Mouse (Mus musculus) right cerebral cortex, postnatal 25 days (tissue): ENCODE results near the gene Dbn1.

Experiments used
- DNase-seq: peaks from one replicate; pipeline ENCODE4 v3.0.0; 2022

The Dbn1 gene

DNA sequence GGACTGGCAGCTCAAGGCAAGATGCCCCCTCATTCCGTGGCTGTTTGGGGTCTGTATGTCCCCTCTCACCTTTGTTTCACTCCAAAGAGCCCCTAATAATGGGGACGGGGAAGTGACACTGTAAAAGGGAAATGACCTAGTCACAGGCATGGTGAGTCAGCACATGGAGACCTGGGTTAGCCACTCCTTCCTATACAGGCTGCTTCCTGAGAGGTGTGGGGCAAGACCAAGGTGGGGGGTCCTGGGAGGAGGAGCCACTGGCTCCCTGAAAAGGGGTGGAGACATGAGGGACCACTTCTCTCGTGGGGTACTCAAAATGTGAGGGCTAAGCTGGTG, 22.4 kb upstream of the Dbn1 start:
- no peak for DNase-seq

DNA sequence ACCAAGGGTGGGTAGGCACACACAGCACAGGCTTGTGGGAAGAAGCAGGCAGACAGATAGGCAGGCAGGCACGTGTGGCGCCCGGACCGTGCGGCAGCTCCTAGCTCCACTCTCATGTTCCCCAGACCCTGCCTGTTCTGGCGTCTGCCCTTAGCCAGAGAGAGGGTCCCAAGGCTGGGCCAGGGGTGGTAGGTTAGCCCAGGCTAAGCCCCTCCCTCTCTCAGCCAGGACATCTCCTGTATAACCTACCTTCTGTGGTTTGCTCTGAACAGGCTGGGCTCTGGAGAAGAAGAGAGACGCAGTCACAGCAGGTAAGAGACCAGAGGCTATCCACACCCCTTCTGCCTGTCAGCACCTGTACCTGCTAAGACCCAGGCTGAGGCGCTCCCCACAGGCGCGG, 20.6 kb upstream of the Dbn1 start:
- DNase-seq = no peak

DNA sequence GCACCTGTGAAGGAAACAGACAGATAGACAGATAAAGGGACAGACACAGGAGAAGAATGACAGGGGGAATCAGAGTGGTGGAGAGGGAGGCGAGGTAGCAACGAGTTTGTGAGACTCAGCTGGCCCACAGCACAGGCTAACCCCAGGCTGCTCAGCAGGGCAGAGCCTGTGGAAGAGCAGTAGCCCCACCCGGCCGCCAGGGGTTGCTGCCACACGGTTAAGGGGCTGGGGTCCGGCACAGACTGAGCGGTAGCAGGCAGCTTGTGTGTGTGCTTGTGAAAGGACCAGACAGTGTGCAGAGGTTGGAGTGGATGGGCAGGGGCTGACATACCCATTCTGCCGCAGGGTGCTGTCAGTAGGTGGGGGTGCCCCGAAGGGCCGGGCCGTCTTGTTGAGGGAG, 20.0 kb upstream of the Dbn1 start:
- DNase-seq = no peak

DNA sequence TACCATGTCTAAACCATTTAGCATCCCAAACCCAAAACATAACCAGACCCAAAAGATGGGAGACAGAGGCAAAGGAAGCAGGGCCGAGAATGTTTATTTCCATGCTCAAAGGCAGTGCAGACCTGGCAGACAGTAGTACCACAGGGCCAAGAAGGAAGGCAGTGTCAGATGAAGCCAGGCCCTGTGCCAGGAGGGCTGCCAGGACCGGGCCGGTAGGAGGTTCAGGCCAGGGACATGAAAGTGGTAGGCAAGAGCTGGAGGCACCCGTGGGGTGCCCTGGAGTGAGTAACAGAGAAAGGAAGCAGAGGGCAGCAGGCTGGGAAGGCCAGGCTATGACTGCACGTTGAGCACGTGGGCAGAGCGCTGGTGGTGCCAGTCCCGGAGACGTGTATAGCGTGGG, 18.8 kb upstream of the Dbn1 start:
- no peak for DNase-seq

DNA sequence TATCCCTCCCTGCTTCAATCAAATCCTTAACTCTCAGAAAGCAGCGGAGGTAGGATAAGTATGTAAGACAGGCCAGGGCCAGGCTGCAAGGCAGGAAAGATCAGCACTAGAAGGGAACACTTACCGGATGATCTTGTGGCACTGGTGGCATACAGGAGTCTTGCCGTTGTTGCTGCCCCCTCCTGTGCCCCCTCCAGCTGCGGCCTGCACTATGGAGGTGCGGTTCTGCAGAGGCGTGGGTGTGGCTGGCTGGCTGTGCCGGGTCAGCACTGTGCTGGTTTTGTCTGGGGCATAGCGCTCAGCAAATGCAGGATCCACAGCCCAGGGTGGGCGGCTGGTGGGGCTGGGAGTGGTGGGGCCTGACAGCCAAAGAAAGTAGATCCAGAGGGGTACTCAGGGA, 17.9 kb upstream of the Dbn1 start:
- DNase-seq = no peak

DNA sequence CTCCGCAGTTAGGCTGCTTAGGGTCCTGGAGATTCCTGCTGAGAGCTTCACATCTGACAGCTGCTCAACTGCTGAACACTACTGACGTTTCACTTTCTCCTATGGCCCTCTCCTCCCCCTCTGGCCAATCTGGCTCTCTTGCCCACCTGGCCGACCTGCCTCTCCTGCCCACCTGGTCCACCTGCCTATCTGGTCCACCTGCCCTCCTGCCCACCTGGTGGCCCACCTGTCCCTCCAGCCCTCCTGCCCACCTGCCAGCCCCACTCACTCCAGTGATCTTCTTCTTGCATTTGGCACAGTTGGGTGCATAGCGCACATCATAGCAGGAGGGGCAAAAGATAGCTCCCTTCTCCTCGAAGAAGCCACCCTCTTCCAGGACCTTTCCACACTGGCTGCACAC, 16.5 kb upstream of the Dbn1 start:
- no peak for DNase-seq

DNA sequence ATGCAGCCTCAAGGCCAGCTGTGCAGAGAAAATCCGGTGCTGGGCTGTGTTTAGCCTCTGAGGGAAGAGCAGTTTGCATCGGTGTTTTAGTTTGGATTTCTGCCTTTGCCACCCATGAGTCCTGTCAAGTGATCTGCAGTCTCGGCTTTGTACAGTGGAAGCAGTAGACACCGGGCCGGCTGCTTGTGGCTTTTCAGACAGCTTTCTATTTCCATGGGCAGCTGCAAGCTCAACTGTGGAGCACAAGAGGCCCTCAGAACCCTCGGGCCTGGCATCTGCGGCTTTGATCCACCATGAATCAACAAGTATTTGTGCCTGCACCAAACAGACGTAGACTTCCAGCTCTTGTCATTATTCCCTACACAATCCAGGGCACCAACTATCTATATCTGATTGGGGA, 14.5 kb upstream of the Dbn1 start:
- DNase-seq = no peak

DNA sequence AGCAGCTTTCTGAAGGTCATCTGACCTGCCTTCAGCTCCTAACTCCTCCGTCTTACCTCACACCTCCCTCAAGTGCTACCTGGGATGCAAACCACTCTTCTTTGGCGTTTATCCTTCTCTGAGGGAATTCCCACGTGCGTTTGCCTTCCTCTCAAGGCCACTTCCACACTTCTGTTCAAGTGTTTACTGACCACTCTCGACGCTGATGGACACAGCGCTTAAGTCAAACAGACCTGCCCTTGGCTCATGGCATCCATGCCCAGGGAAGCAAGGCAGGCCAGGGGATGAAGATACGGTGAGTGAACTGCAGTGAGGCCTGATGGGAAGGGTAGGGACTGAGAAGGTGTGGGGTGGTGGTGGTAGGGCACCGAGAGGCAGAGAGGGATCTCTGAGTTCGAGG, 12.7 kb upstream of the Dbn1 start:
- no peak for DNase-seq

DNA sequence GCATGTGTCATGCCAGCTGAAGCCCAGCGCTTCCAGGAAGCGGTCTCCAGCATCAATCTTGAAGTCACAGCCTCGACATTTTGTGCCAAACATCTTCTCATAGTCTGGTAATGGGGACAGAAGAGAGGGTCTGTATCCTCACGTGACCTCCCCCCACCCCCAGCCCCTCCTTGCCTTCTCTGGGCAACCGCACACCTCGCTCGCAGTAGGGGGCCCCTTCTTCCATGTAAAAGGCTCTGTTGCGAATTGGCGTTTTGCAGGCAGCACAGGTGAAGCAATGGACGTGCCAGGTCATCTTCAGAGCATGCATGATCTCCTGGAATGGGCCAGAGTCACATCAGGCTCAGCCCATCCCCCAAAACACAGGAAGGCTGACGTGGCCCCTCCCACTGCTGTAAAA, 11.0 kb upstream of the Dbn1 start:
- DNase-seq = no peak

DNA sequence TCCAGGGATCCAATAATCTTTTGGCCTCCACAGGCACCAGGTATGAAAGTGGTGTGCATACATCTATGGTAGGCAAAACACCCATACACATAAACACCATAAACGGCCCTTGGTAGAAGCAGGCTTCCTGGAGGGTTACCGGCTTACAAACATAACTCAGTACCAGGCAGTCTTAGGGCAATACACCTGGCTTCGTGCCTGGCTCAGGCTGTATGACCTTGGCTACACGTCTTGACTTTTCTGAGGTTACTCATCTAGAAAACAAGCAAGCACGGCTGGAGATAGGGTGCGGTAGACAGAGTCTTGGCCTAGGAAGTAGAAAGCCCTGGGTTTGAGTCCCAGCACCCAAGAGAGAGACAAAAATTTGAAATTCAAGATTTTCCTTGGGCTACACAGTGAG, 8.8 kb upstream of the Dbn1 start:
- DNase-seq = no peak

DNA sequence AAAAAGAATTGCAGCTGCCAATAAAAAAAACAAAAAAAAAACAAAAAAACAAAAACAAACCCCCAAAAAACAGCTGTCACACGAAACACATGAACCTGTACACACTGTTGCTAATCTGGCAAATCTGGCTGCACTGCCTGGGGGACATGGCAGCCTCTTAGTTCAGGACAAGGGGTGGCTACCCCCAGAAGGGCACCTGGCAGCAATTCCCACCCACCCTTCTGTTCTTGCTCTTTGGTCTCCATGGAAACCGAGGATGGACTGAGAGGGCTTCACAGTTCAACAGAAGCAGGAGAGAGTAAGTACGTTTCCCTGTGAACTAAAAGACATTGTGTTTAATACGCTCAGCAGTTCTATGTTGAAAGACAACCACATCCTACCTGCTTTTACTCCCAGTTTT, 7.8 kb upstream of the Dbn1 start:
- DNase-seq = no peak

DNA sequence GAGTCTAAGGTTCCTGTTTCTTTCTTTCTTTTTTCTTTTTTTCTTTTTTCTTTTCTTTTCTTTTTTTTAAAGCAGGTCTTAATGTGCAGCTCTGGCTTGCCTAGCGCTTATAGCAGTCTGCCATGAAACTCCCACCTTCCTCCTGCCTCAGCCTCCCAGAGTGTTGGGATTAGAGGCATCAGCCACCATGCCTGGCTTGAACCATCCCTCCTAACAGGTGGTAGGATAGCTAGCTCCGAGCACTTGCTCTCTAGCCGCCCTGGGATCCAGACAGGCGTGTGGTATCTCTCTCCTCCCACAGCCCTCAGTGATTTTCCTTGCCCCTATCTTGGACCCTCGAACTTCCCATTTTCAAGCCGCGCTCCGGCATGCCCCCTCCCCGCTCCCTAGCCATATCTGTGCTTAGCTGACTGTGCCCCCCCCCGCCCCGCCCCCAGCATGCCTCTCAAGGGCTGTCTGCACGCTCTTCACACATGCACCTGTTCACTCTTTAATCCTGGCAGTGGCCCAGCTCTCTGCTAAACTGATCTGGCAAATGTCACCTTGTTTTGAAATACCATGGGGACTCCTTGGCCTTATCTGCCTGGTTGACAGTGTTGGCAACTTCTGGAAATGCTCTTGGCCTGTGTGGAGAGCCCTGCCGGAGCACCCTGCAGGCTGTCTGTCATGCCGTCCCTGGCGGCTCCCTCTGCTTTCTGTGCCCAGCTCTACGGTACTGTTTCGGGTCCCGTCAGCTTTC, 7.1 kb upstream of the Dbn1 start:
- DNase-seq = no peak

DNA sequence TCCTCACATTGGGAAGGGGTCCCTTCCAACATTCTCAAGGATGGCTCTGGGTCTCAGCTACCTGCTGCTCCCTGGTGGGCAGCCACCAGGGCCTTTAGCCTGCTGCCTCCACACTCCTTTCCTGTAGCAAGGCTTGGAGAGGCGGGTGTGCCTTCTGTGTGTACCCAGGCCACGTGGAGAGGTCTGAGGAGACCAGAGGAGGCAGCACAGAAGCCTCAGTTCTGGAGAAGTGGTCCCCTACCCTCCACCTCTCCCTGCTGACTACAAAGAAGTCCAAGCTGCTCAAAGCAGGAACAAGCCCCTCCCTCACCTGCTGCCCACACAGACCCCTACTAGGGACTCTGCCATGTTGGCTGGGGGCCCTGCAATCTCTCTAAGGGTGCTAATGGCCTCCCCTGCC, 6.3 kb upstream of the Dbn1 start:
- no peak for DNase-seq

DNA sequence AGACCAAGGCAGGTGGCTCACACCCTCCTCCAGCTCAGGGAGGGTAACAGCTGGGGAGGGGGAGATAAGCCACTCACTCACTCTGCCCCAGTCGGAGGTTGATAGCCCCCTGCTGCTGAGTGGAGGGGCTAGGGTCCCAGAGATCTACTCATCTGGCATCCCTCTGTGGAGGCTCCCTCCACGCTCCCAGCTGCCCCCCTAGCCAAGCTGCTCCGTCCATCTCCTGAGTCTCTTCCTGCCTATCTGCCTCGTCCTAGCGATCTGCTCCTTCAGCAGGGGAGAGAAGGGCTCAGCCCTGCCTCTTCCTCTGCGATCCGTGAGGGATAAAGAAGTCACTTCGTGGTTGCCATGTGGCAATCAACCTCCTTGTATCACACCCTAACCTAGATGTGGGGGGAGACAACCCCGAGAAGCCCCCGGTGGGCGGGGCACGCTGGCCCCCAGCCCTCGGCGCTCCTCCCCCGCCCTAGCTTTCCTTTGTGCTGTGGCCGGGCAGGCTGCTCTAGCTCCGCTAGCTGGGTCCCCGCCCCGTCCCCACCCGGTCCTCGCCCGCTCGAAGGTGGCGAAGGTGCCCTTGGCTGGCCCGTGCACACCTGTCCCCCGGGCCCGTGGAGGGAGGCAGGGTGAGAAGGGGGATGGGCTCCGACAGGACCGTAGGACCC, 864 bp downstream of the Dbn1 start:
- no peak for DNase-seq

DNA sequence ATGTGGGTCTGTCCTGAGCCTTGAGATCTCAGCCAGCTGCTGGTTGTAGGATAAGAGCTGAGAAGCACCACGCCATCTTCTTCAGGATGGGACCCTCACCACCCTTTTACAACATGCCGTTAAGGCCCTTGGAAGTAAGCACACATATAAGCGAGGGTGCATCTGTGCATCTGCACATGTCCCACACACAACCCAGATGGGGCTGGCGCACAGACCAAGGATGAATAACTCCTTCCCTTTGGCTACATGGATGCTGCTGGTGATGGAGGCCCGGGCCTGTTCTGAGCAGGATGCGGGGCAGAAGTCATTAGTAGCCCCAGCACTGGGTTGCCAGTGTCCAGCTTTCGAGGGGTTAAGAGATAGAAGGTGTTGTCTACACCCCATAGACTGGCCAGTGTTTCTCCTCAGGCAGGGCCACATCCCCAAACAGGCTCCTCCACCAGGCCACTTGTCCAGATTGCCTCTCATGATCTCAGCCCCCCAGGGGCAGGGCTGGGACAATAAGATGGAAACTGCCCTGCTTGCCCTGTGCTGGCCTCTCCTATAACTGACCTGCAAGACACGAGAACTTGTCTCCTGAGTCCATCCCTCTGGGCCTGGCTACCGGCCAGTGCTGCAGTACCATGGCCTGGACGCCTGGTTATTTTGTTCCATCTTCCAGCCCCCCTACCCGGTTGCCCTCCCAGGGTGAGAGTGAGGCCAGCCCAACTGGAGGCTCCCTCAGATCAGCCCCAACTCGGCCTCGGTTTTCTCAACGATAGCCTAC, 1.7 kb downstream of the Dbn1 start:
- DNase-seq = peak; percentile 38

DNA sequence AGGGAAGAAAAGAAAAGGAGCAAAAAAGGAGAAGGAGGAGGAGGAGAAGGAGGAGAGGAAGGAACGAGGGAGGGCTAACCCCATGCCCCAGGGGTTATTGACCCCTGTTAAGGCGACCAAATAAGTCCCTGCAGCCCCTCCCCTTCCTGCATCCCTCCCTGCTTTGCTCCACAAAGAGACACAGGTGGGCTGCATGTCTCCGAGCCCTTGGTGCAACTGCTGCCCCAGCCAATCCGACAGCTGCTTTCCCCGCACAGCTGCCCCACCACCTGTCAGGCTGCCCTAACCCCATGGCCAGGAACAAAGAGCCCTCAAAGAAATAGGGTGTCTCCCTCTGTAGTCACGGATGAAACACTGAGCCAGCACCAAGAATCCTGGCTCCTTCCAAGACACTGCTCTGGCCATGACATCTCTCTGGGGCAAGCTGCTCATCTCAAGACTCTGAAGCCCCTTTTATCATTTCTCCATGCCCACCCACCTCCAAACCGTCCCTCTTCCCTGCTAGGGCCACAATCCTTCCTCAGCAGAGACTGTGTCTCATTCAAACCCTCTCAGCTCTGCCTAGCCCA, 3.3 kb downstream of the Dbn1 start:
- DNase-seq = no peak

DNA sequence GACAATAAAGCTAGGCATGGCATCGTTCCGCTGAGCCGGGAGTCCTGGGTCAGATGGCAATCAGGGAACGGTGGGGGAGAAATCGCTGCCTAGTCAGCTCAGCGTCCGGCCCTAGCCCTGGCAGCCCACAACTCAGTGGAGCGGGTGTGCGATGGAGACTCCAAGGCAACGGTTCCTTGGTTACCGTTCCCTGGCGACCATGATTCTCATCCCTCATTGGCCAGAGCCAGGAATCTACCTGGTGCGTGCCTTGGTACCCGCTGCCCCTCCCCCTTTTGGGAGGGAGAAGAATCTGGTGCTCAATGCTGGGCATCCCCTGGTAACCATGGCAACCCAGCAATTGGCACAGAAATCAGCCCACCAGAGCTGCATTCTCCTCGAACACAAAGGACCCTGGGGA, 4.3 kb downstream of the Dbn1 start:
- peak; percentile 93 for DNase-seq

DNA sequence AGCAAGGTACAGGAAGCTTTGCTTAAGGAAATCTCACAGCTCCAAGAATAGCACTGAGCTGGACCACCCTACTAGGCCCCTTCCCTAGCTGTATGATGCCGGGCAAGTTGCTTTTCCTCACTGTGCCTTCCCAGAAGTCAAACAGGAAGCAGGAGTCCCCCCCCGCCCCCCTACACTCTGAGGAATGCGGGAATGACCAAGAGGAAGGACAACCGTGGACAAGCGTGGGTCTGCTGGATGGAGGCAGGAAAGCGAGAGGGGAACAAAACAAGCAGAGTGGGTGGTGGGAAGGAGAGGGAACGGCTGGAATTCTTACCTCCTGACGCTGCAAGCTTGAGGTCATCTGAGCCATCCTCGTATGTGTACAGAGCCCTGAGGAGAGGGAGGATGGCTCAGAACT, 4.8 kb downstream of the Dbn1 start:
- DNase-seq = no peak

DNA sequence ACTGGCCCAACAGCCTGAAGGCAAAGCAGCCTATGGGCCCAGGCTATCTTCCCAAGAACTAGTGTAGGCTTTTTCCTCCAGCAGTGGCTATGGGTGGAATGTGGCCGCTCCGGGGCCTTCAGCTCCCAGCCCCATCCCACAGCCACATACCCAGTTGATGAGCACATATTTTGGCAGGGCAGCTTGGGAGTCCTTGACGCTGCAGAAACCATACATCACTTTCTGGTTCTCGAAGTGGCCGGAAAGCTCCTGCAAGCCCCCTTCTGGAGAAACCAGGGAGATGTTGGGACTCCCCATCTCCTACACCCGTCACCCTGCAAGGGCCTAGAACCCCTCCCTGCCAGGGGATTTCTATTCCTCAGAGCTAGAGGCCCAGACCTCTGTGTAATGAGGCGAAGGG, 5.4 kb downstream of the Dbn1 start:
- DNase-seq = peak; percentile 19

DNA sequence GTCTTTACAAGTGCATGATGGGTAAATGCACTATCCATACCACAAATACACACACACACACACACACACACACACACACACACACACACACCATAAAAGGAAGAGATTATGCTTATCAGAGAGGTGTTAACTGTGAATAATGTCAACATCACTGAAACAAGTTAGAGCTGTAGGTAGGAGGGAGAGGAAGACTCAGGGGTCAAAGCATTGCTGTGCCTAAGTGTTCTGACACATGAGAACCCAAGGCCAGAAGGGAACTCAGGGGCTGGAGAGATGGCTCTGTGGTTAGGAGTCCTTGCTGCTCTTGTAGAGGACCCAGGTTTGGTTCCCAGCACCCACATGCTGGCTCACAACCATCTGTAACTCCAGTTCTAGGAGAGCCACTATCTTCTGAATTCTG, 8.0 kb downstream of the Dbn1 start:
- no peak for DNase-seq

DNA sequence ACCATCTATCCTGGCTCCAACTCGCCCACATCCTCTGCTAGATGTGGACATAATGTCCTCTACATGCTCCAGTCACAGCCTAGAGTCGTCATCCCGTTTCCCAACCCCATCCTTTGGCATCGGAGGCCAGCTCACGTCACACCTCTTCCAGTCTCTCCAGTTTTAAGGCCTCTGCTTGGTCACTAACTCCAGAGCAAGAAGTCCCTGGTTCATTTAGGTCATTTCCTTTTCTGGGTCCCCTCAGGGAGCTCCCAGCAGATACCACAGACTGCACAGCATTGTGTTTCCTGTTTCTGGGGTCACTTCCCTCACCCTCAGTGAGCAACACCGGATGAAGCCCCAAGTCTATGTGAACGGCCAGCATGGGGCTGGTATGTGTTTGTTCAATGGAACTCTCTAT, 8.9 kb downstream of the Dbn1 start:
- no peak for DNase-seq

DNA sequence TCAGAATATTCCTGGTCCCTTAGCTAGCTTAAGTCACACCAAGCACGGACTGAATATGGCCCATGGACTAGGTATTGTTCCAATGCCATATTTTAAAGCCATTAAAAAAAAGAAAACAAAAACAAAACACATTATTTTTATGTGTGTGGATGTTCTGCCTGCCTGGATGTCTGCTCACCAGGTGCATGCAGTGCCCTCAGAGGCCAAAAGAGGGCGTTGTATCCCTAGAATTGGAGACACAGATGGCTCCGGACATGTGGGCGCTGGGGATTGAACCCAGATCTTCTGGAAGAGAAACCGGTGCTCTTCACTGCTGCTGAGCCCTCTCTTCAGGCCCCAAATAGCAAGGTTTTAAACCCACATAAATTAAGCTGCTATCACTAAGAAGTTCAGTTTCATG, 9.9 kb downstream of the Dbn1 start:
- peak; percentile 30 for DNase-seq

DNA sequence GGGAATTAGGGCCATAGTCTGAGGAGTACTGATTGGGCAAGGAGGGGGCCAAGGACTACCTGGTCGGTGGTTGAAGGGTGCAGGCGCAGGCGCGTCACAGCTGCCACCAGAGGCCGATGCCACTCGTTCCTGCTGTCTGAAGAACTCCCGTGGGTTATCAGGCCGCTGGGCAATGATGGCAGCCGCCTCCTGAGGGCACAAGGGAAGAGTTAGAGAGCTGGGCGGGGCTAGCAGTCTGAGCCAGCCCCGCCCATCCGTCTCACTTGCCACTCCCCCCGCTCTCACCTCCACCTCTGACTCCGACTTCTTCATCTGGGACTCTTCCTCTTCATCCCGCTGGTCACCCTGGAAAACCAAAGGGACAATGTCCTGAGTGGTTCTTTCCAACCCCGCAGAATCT, 10.4 kb downstream of the Dbn1 start:
- no peak for DNase-seq

DNA sequence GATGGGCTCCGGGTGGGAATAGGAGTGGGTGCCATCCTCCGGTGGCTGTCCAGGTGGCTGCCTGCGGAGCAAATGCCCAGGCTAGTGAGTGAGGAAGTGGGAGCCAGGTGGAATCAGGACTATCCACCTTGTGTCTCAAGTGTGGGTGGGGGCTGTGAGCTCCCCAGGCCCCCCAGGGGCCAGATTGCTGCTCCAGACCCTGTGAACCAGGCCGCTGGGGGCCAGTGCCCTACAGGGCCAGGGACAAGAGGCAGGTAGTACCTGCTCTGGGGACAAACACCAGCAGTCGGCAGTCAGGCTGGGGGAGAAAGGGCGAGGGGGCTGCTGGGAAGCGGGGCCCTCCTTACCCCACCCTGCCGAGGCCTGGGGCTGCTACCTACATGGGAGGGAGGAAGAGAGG, 11.7 kb downstream of the Dbn1 start:
- no peak for DNase-seq
